Mouse (Mus musculus) embryo, embryonic 11.5 days (tissue): Measurements from ENCODE around the gene Iqsec1.
"Not testable (repeated sequence)": the region's sequence is repeated elsewhere in the genome, so short reads cannot be mapped to it uniquely, and the experiment has no call there.

Experiments used
- DNase-seq: peaks from one replicate; pipeline ENCODE4 v3.0.0-alpha.2; 2012; ENCODE audit warnings: low read depth, low spot score

The Iqsec1 gene

DNA sequence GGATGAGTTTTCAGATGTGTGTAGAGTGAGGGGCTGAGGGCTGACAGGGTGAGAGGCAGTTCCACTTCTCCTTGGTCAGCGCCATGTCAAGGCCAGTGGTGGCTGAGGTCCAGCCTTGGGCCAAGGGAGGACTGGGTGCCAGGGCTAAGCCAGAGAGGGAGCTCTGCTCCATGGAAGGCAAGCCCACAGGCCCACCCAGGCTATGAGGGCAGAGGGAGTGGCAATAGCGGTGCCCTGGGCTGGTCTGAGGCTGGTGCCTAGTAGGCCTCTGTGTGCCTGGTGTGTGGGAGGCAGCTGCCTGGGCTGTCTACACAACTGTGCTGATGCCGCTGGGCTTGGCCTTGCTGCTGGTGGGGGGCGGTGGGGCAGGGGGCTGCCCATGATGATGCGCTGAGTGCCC is 326.3 kb downstream of the Iqsec1 start:
- DNase-seq = no peak

DNA sequence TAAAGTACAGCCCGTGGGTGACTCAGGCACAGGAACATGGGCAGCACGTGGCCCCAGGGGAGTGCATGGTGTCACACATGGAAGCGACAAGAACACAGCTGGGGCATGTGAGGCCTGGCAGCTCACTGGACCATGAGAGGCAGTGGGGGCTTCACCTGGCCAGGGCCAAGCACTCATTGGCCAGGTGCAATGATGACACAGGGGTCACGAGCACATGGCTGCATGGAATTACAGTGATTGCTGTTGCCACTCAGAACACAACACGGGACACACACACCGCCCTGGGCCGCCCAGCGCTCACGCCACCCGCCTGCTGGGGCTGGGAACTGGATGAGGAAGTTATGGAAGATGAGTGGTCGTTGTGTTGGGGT is 327.5 kb downstream of the Iqsec1 start:
- DNase-seq = no peak

DNA sequence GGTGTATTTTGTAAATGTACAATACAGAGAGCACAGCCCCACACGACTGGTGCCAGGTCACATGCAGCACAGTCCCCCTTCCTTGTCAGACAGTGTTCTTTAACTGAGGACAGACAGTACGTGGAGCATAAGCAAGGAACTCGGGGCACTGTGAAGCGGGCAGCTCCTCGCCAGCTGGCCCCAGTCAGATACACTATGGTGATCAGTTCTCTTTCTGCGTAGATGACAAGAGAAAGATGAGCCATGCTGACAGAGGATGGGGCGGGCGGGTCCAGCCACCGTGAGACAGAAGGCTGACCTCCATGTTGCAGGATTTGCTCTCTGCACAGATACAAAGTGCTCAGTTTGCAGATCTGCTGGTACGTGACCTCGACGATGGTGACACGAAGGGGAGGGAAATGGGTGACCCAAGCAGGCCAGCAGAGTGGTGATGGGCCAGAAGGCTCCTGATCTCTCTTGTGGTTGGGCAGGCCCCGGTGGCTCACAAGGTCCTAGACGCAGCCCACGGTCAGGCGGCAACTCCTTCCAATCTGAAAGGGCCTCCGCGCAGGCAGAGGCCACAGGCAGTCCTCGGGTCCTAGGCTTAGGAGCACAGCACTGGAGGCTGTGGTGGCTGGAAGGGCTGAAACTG is 328.0 kb downstream of the Iqsec1 start:
- DNase-seq = no peak

DNA sequence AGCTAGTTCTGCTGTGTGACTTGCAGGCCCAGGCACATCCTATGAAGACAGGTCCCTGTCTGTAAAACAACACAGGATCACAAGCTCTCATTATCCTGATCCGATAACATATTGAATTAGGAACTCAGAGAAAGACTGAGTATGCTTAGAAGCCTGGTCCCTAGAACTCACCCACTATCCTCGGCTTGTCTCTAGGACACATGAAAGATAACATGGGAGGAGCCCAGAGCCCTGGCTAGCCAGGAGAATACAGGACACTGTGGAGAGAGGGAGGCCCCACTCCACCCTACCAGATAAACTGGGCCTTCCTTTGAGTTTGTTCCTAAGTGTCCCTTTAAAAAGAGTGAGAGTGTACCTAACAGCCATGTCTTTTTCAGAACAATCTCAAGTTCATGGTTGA is 328.6 kb downstream of the Iqsec1 start:
- no peak for DNase-seq

DNA sequence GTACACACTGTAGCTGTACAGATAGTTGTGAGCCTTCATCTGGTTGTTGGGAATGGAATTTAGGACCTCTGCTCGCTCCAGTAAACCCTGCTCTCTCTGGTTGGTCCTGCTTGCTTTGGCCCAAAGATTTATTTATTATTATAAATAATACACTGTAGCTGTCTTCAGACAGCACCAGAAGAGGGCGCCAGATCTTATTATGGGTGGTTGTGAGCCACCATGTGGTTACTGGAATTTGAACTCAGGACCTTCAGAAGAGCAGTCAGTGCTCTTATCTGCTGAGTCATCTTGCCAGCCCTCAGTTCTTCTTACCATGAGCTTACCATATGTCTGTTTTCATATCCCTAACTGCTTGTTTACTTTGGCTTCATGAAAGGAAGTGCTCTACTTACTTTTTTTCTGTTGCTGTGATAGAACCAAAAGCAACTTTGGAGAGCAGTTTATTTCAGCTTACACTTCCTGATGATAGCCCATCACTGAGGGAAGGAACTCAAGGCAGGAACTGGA is 332.1 kb downstream of the Iqsec1 start:
- not testable (repeated sequence) for DNase-seq

DNA sequence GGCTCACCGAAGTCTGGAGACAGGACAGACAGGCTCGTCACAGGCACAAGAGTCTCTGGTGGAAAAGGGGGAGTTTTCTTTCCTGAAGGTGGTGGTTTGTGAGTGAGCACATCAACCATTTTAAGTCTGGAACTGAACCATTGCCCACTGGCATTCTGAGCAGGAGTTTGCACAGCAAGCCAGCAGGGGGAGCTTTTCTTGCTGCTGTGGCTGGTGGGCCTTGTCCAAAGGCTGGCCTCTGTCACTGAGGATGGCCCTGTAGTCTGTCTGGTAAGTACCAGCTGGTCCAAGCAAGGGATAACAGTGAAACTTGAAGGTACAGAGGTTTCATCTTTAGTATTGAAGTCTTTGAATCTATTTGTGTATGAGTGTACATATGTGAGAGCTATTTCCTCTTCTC is 334.7 kb downstream of the Iqsec1 start:
- DNase-seq = no peak

DNA sequence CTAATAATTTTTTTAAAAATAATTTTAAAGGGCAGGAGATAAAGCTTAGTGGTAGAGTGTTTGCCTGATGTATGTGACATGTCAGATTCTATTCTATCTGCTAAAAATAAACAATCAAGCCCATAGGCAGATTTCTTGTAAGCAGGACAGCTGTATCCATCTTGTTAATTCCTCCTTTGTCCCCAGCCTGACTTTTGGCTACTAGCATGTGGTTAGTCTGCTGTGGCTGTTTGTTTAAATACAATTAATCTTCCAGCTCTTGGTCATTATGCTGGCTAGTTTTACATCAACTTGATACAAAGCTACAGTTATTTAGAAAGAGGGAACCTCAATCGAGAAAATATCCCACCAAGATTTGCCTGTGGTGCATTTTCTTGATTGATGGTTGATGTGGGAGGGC is 337.9 kb downstream of the Iqsec1 start:
- no peak for DNase-seq

DNA sequence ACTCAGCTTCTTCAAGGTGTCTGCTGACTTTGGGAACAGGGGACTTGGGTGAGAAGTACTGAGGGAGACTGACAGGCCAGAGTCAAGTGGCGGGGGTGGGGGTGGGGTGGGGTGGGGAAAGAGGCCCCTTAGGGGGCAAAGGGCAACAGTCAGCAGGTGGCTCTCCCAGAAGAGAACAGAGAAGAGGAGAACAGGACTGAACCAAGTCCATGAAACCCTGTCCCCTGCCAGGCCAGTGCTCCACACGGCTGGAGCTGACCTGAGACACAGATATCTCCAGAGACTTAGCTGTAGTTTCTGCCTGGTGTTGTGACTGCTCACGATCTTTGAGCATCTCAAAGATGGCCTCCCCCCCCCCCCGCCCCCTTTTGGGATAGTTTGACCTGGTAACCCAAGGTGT is 339.2 kb downstream of the Iqsec1 start:
- DNase-seq = no peak

DNA sequence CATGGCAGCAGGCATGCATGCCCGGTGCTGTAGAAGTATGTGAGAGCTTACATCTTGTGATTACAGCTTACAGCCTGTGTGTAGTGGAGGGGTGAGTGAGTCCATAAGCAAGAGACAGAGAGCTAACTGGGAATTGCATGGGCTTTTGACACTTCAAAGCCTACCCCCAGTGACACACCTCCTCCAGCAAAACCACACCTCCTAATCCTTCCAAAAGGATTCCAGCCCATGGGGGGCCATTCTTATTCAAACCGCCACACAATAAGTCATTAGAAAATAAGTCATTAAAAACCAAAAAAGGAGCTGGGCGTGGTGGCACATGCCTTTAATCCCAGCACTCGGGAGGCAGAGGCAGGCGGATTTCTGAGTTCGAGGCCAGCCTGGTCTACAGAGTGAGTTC is 340.1 kb downstream of the Iqsec1 start:
- no peak for DNase-seq

DNA sequence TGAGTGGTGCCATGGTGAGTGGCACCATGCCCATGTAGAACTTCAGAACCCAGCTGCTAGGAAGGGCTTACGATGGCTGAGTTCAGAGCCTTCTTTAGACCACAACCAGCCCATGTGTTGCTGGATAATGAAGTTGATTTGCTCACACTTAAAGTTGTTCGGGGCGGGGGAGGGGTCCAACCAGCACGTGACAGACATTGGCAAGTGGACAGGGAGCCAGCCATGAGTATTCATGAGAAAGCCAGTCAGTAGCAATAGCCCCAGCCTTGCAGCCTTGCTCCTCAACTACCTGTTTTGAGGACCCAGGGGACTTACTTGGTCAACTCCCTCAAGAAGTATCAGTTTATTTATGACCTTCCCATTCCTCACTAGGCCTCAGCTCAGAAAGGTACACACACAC is 343.5 kb downstream of the Iqsec1 start:
- DNase-seq = no peak

DNA sequence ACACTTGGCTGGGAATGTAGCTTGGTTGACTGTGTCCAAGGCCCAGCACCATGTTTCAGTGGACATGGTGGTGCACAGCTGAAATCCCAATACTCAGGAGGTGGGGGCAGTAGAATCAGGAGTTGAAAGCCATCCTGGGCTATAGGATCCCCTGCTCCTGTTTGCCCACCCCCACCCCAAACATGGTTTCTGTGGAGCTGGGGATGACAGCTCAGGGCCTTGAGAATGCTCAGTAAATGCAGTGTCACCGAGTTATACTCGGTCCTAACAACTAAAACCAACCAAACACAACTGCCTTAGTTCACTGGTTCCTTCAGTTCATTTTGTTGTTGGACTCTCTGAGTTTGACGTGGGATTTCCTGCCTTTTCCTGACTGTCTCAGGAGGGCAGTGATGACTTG is 345.4 kb downstream of the Iqsec1 start:
- no peak for DNase-seq

DNA sequence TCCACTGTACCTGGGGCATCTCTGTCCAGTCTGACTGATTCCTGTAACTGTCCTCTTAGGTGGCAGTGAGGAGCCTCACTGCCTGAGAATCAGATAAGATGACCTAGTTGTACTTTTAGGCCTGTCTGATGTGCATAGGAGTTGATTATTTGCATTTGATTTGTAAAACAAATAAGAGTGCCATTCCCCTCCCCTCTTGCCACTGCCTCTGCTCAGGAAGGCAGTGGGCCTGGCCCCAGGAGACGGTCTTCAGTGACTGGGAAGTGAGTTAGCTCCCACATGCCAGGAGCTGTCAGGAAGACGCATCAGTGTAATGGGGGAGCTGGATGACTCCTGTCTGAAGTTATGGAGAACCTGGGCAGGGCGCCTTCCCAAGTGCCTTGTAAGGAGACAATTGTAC is 352.9 kb downstream of the Iqsec1 start:
- no peak for DNase-seq

DNA sequence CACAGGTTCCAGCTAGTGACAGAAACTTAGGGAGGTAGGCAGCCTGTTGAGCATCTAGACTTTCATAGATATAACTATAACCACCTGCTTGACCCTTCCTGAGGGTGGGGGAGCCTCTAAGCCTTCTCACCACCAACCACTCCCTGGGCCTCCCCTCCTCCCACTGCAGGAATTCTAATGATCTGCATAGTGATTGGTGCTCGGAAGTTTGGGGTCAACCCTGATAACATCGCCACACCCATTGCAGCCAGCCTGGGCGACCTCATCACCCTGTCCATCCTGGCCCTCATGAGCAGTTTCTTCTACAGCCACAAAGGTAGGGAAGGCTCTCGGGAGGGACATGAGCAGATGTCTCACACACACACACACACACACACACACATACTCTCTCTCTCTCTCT is 353.4 kb downstream of the Iqsec1 start:
- DNase-seq = no peak

DNA sequence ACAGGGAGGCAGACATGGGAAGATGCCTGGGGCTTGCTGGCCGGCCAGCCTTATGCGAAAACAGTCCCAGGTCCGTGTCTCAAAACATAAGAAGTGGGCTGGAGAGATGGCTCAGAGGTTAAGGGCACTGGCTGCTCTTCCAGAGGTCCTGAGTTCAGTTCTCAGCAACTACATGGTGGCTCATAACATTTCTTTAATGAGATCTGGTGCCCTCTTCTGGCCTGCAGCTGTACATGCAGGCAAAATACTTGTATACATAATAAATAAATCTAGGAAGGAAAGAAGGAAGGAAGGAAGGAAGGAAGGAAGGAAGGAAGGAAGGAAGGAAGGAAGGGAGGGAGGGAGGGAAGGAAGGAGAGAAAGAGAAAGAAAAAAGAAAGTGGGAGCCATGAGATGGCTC is 356.0 kb downstream of the Iqsec1 start:
- DNase-seq = not testable (repeated sequence)

DNA sequence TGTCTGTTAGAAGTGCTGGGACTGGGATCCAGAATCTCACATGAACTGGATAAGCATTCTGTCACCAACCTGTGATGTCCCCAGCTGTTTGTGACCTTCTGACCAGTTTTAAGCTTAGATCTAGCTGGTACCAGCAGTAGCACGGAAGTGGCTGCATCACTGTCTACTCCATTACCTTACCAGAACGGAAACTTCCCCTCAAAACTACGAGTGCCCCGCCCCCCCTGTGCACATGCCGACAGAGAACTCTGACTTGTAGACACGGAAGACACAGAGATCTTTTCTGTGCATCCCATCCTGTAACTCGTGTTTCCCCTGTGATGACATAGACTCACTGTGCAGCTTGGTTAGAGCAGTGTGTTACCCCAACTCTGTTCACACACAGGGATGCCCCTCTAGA is 358.1 kb downstream of the Iqsec1 start:
- DNase-seq = no peak

DNA sequence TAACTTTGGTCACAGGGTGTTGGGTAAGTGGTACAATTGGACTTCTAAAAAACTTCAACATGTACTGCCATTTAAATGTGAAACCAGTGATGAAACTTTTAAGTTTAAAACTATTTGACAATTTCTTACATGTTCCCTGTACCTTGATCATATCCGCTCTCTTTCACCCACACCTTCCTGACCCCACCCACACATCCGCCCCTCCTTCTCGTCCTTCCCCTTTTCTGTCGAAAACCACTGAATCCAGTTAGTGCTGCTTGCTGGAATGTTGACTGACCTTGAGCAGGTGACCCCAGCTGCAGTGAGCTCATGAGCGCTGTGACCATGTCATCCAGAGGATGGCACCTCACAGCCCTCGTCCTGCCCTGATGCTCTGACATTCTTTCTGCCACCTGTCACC is 359.0 kb downstream of the Iqsec1 start:
- DNase-seq = no peak

DNA sequence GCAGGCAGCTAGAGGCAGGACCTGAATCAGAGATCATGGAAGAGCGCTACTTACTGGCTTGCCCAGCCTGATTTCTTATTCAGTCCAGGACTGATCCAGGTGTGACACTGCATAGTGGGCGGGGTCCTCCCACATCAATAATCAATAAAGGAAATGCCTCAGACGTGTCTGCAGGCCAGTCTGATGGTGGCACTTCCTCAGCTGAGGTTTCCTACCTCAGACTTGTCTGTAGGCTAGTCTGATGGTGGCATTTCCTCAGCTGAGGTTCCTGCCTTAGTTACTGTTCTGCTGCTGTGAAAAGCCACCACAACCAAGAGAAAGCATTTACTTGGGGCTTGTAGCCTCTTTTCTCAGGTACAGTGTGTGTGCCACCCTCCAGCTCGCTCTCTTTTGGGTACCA is 360.9 kb downstream of the Iqsec1 start:
- no peak for DNase-seq

DNA sequence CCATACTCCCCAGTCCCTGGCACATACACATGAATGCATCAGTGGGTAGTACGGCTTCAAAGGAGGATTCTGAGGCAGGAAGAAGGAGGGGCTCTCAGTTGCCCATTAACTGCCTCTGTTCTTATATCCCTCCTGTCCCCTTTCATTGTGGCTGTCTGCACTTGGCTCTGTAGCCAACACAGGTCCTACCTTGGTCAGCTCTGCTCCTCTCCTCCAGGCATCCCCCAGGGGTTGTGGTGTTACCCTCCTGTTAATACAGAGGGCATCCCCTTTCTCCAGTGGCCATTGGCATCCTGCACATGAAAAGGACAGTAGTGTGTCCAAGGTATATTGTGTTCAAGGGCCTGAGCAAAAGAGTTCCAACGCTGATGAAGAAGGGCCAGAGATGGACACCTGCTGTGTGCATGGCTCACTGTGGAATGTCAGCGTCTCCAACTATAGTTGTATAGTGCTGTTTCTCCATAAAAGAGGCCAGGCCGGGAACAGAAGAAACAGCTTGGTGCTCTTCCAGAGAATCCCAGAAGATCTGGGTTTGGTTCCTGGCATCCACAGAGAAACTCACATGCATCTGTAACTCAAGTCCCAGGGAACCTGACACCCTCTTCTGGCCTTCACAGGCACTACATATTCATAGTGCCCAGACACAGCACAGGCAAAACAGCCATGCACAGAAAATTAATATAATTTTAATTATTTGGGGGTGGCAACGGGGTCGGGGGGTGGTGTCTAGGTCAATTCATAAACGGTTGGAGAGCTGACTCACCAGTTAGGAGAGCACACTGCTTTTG is 363.1 kb downstream of the Iqsec1 start:
- no peak for DNase-seq

DNA sequence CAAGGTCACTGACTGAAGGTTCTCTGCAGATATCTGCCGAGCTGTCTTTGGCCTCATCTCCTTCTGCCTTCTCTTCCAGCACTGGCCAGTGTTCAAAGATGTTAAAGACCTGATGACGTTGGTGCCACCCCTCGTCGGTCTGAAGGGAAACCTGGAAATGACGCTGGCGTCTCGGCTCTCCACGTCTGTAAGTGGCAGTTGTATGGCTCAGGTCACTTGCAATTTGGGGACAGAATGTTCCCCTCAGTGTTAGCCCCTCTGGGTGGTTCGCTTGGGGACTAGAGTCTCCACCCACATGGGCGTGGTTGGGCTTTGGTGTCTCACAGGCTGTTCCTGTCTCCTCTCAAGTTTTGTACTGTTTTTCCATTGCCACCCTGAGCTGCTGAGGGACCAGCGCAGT is 363.8 kb downstream of the Iqsec1 start:
- DNase-seq = no peak

DNA sequence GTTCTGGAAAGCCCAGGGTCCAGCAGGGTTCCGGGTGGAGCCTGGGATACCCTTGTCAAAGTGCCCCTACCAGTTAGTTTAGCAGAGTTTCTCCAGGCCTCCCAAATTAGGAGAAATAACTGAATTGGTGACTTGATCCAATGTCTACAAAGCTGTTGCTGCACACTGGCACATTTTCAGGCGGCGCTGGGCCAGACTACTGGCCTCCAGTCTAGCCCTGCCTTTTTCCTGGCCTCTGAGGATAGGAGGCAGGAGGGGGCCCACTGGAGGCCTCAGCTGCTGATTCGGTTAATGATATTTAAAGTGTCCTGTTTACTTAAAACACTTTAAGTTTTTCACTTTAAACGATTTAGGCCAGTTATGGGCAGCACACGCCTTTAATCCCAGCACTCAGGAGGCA is 364.3 kb downstream of the Iqsec1 start:
- no peak for DNase-seq

DNA sequence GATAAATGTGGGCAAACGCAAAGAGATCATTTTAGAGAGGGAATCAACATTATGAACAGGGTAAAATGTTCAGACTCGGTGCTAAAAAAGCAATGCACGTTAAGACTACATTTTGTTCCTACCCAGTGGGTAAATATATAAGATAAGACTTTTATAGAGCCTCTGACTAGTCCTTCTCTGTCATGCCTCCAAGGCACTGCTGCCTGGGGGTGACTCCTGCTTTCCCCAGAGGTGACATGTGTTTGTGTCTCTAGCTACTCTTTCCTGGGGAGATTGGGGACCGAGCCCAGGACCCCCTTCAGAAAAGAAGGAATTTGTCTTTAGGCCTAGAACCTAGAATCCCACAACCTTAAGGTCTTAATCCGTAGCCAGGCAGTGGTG is 365.0 kb downstream of the Iqsec1 start:
- DNase-seq = no peak

DNA sequence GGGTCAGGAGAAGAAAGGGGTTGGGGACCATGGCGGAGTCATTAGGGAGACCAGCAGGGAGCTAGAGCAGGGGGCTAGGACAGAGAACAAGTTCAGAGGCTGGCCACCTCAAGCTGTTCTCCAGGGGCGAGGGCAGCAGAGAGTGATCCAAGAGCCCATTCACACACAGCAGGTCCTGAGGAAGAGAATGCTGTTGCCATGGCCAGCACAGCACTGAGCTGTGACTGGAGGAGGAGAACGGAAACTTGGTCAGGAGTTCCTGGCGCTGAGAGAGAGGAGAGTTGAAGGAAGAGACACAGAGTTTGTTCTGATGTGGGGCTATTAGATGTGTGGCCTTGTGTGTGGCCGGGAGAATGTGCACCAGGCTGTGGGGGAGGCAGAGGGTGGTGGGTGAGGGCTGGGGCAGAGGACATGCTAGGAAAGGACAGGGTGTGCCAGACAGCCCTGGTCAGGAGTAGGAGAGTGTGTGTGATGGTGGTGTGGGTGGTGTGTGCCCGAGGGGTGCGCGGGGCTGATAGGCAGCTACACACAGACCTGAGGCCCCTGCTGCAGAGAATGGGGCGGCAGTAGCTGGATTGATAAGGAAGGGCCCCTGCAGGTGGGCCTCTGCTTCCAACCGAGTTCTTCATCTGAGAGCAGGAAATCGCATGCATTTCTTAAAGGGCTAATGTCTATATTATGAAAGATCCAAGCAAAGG is 365.6 kb downstream of the Iqsec1 start:
- DNase-seq = no peak

DNA sequence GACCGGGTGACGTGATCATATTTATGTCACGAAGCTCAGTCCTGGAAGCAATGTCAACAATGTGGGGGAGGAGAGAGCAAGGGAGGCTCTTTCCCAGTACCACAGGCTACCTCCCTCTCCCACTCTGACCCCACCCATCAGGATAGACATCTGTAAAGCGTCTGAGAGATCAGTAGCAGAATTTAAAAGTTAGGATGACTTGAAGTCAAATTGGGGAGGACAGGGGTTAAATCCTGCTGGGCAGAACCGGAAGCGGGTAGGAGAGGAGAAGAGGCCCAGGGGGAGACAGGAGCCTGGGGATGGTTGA is 366.9 kb downstream of the Iqsec1 start:
- DNase-seq = no peak
